Mouse (Mus musculus) kidney, postnatal 0 days (tissue): ENCODE data around the gene Tmtc2. TPM values are rescaled to one million over a fixed set of nuclear protein-coding genes. Genes with fewer than 3 reads are reported as not detected.

Source experiments
- ATAC-seq: fragments of 200-750 bp; cut with Nextera tagmentation; replicated peaks from 2 replicates; pipeline ENCODE4 v1.8.0; 2017; ENCODE audit warnings: low read depth, moderate number of reproducible peaks, moderate TSS enrichment, moderate library complexity; ENCODE audit not compliant: low FRiP score
- DNase-seq: peaks from one replicate; pipeline ENCODE4 v3.0.0-alpha.2; 2016; ENCODE audit warnings: low spot score
- H3K27ac ChIP-seq: fragments of 300-500 bp; sonication (generic); 2 replicates; pipeline ENCODE4 v1.5.1; 2014; ENCODE audit warnings: mild to moderate bottlenecking
- H3K27me3 ChIP-seq: fragments of 300-500 bp; sonication (generic); 2 replicates; pipeline ENCODE4 v1.6.1; 2014; ENCODE audit warnings: low read length, mixed read lengths; ENCODE audit not compliant: insufficient read depth
- H3K36me3 ChIP-seq: fragments of 300-500 bp; sonication (generic); 2 replicates; pipeline ENCODE4 v1.6.1; 2014; ENCODE audit warnings: low read length, mixed read lengths; ENCODE audit not compliant: insufficient read depth
- H3K4me1 ChIP-seq: fragments of 300-500 bp; sonication (generic); replicated peaks from 2 replicates; pipeline ENCODE4 v1.6.1; 2014; ENCODE audit warnings: antibody characterized with exemption, low read length, mixed read lengths; ENCODE audit not compliant: insufficient read depth
- H3K4me2 ChIP-seq: fragments of 300-500 bp; sonication (generic); 2 replicates; pipeline ENCODE4 v1.6.1; 2014; ENCODE audit warnings: mild to moderate bottlenecking, low read length, moderate library complexity, mixed read lengths
- H3K4me3 ChIP-seq: fragments of 300-500 bp; sonication (generic); replicated peaks from 2 replicates; pipeline ENCODE4 v1.5.1; 2014; ENCODE audit warnings: low read depth, low read length
- H3K9ac ChIP-seq: fragments of 300-500 bp; sonication (generic); 2 replicates; pipeline ENCODE4 v1.6.1; 2014; ENCODE audit warnings: low read depth, low read length
- H3K9me3 ChIP-seq: fragments of 300-500 bp; sonication (generic); replicated peaks from 2 replicates; pipeline ENCODE4 v1.6.1; 2016; ENCODE audit warnings: low read length, inconsistent platforms, mixed read lengths
- CTCF ChIP-seq: IDR thresholded peaks from 2 replicates; pipeline ENCODE4 v1.5.1; 2016; ENCODE audit warnings: antibody characterized with exemption, low read depth, mild to moderate bottlenecking, moderate library complexity
- WGBS: fragments of 180-500 bp; shearing (Covaris S2); extraction: QIAGEN DNeasy Blood & Tissue Kit; methylation state at CpG from one replicate; pipeline ENCODE4 v1.1.7; 2014; 5-methylcytosine and 5-hydroxymethylcytosine counted together
- polyA plus RNA-seq: library from polyadenylated mRNA; unstranded; fragments of >200 nt; fragmentation: Nextera tagmentation; extraction: Ambion mirVana; gene quantifications from 2 replicates; pipeline ENCODE4 v1.2.1, GENCODE M21; 2015

The Tmtc2 gene
- polyA plus RNA-seq, 1 experiment from 2014 or later = 5.2 TPM

DNA sequence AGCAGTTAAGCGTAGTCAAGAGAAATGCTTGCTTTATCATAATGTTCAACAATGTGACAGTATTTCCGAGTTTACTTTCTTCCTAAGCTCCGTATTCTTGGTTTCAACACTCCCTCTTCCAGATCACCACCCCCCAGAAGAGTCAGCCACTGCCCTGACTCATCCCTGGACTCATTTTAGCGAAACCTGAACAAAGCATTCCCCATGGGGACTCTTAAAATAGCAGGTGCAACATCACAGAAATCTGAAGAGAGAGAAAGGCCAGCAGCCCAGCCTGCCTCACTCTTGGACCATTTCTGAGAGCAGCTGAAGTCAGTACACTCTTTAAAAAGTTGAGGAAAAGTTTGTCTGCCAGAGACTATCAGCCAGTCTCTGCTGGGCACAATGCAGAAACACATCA lies 2.4 kb downstream of the Tmtc2 start:
- Histone ChIP-seq H3K9ac (no peak overlapping the region), H3K27me3 (no peaks in the 10 kb centered on the region), H3K4me1 (no peaks in the 10 kb centered on the region), H3K4me2 (peak overlapping the region; percentile 81), H3K4me3 (peak overlapping the region; percentile 63), H3K27ac (no peak overlapping the region), H3K36me3 (no peaks in the 10 kb centered on the region), H3K9me3 (no peaks in the 10 kb centered on the region)
- TF ChIP-seq CTCF = no peak
- 40% methylated on average over 4 of the region's 4 CpGs for WGBS
- DNase-seq (no peak), ATAC-seq (no peak)

DNA sequence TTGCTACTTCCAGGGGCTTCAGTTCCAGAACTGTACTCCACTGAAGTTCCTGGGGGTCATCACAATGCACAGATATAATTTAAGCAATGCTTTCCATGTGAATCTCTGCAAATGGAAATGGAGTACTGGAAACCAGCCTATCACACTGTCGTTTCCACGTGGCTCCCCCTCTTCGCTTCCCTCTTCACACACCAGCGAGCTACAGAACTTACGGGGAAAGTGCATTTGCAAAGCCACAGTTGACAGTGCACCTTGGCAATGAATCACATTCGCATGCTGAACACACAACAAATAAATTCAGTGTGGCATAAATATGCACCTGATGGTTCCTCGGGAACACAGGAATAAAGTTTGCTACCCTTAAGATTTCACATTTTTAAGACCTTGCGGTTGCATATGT lies 3.2 kb downstream of the Tmtc2 start:
- no peak for TF ChIP-seq CTCF
- DNase-seq (no peak), ATAC-seq (no peak)
- Histone ChIP-seq H3K36me3 (no peaks in the 10 kb centered on the region), H3K9me3 (no peaks in the 10 kb centered on the region), H3K9ac (no peak overlapping the region), H3K27ac (no peak overlapping the region), H3K4me3 (no peak overlapping the region), H3K4me1 (no peaks in the 10 kb centered on the region), H3K27me3 (no peaks in the 10 kb centered on the region), H3K4me2 (no peak overlapping the region)
- 57% methylated on average over 8 of the region's 8 CpGs for WGBS

DNA sequence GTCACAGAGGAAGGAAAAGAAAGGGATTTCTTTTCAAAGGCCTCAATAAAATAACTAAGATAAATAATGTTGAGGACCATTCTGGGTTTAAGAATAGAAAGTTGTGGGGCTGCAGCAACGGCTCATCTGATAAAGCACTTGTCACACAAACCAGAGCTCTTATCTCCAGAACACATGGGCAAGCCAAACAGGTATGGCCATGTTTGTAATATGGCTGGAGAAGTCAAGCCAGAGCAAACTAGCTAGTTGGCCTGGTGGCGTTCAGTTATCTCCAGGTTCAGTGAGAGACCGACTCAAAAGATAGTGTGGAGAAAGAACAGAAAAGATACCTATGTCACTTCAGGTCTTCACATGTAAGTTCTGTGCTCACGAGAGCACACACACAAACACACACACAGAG lies 4.7 kb downstream of the Tmtc2 start:
- H3K4me3 ChIP-seq = no peak overlapping the region
- no peaks in the 10 kb centered on the region for H3K9me3 ChIP-seq
- no peak overlapping the region for H3K27ac ChIP-seq
- DNase-seq (no peak), ATAC-seq (no peak)
- H3K4me1 ChIP-seq = no peaks in the 10 kb centered on the region
- no peak for TF ChIP-seq CTCF
- no peaks in the 10 kb centered on the region for H3K27me3 ChIP-seq
- H3K4me2 ChIP-seq = no peak overlapping the region
- 91% methylated on average over 4 of the region's 4 CpGs for WGBS
- H3K9ac ChIP-seq = no peak overlapping the region
- H3K36me3 ChIP-seq = no peaks in the 10 kb centered on the region

DNA sequence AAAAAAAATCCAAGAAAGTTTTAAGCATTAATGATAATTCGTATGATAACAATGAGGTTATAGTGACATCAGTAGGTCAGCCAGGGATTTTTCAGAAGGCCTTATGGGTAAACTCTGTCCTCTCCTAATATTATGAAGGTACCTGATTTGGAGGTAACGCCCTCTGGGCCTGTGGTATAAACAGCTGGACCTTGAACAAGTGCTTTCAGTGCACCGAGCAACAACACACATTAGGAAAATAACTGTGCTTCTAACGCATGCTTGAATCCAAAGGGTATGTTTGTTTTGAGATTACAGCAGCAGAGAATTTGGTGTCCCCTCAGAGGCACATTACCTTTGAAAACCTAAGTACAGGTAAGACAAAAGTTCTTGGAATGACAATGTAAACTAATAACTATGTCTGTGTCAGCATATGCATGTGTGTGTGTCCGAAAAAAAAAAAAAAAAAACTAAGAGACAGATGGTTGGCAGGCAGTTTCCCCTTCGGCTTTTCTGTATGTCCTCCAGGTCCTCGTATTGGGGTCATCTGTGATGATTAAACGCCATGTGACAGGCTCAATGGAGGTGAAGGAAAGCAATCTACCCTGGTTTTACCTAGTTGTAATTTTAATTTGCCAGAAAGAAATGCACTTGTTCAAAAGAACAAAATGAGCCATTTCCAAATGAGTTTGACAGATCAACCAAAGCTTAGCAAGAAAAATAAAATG lies 6.3 kb downstream of the Tmtc2 start:
- Histone ChIP-seq H3K36me3 (no peaks in the 10 kb centered on the region), H3K27me3 (no peaks in the 10 kb centered on the region), H3K9ac (no peak overlapping the region), H3K4me2 (no peak overlapping the region), H3K9me3 (no peaks in the 10 kb centered on the region), H3K27ac (no peak overlapping the region), H3K4me3 (no peak overlapping the region), H3K4me1 (no peaks in the 10 kb centered on the region)
- no peak for ATAC-seq
- DNase-seq = no peak
- WGBS = 86% methylated on average over 8 of the region's 8 CpGs
- TF ChIP-seq CTCF = no peak

DNA sequence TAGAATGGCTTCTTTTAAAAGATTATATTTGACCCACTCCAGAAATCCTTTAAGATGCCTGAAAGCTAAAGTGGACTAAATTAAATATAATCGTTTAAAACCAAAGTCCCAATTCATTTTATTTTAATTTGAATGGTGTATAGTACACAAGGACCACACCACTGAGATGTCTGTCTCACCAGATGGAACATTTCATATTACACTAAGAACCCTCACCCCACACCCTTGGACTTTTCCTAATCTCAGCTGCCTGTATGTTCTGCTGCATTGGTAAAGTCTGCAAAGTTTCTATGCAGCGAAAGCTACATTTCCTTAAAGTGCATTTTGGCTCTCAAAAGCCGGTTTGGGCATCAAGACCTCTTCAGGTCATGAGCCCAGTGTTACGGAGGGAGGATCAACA lies 12.7 kb downstream of the Tmtc2 start:
- ATAC-seq = no peak
- Histone ChIP-seq H3K4me3 (no peak overlapping the region), H3K9me3 (no peaks in the 10 kb centered on the region), H3K27ac (no peak overlapping the region), H3K9ac (no peak overlapping the region), H3K36me3 (no peaks in the 10 kb centered on the region), H3K27me3 (no peaks in the 10 kb centered on the region), H3K4me1 (no peaks in the 10 kb centered on the region), H3K4me2 (no peak overlapping the region)
- TF ChIP-seq CTCF = no peak
- 89% methylated on average over 4 of the region's 4 CpGs for WGBS
- no peak for DNase-seq

DNA sequence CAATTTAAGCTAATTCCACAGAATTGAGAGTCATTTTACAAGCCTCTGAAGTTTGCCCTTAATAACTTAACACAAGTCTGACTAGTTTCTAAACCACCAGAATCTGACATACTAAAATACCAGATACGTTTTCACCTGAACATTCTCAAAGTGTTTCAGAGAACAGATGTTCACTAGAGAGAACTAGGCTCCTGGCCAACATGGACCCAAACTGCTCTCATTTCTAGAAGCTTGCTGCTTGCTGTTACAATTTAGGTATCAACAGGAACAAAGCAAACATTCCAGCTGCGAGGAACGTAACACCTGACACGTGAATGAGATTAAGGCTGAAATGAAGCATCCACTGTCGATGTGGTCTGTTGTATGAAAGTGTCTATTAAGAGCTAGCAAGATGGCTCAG lies 16.7 kb downstream of the Tmtc2 start:
- Histone ChIP-seq H3K27ac (no peak overlapping the region), H3K9ac (no peak overlapping the region), H3K4me3 (no peak overlapping the region), H3K36me3 (no peaks in the 10 kb centered on the region), H3K4me2 (no peak overlapping the region), H3K27me3 (no peaks in the 10 kb centered on the region), H3K4me1 (no peaks in the 10 kb centered on the region), H3K9me3 (no peaks in the 10 kb centered on the region)
- WGBS = 73% methylated on average over 5 of the region's 5 CpGs
- ATAC-seq = no peak
- no peak for DNase-seq
- TF ChIP-seq CTCF = no peak
